Mouse (Mus musculus): Measurements from ENCODE around the gene Mab21l2. TPM values are rescaled to one million over a fixed set of nuclear protein-coding genes. Genes with fewer than 3 reads are reported as not detected.

Mab21l2 gene
- 0.07 TPM for polyA plus RNA-seq (2014; fragmentation: Illumina TruSeq; extraction: RNeasy Lipid Tissue Mini Kit (QIAGEN cat#74804); ENCODE audit: low read depth, low replicate concordance)

DNA sequence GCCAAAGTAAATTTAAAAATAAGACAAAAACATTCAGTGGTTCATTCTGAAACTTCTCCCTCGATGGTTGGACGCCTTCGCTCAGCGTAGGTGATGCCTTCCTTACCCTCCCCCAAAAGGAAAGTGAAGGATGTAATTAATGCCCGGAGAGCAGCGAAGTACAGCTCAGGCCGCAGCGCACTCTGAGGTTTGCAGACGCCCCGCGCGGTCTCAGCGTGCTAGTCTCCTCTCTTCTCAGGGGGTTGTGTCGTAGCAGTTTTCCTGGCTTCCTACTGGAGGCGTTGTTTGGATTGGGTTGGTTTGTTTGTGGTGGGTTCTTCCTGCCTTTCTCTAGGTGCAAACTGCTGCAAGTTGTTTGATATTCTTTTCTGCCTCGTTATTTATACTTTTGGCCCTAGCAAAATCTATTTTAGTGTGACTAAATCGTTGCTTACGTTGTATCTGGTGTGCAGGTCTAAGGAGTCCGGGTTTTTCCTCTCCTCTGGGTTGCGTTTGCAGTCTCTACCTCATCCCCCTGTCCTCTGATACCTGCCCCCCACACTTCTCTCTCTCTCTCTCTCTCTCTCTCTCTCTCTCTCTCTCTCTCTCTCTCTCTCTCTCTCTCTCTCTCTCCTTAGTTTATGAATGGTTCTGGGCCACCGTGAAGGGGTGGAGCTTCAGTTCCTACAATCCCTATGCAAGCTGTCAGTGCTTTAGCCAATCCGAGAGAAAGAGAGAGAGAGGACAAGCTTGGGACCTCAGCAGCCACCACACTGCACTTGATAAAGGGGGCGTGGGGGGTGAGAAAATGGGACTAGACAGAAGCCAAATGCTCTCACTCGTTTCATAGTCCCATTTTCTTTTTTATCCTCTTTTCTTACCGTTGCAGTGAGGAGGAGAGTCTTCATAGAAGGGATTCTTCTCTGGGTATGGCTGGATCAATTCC lies at the start of gene Mab21l2:
Gene Mab21l2 (minus strand): TSS at position 539 of the 925 bp plus-strand sequence.

Data from testis, adult 10 weeks (tissue).